Mouse (Mus musculus) intestine, embryonic 15.5 days (tissue): ENCODE data around the gene Scaf1. TPM values are rescaled to one million over a fixed set of nuclear protein-coding genes. Genes with fewer than 3 reads are reported as not detected.

ENCODE experiments used
- ATAC-seq: fragments of 200-750 bp; cut with Nextera tagmentation; 2 replicates; pipeline ENCODE4 v1.8.0; 2017; ENCODE audit warnings: moderate TSS enrichment, moderate library complexity
- H3K27ac ChIP-seq: fragments of 300-500 bp; sonication (generic); 2 replicates; pipeline ENCODE4 v1.5.1; 2015; ENCODE audit warnings: mild to moderate bottlenecking, inconsistent platforms
- H3K27me3 ChIP-seq: fragments of 300-500 bp; sonication (generic); replicated peaks from 2 replicates; pipeline ENCODE4 v1.6.1; 2015; ENCODE audit warnings: inconsistent platforms
- H3K36me3 ChIP-seq: fragments of 300-500 bp; sonication (generic); 2 replicates; pipeline ENCODE4 v1.6.1; 2015; ENCODE audit warnings: inconsistent platforms
- H3K4me1 ChIP-seq: fragments of 300-500 bp; sonication (generic); replicated peaks from 2 replicates; pipeline ENCODE4 v1.6.1; 2015; ENCODE audit warnings: inconsistent platforms
- H3K4me2 ChIP-seq: fragments of 300-500 bp; sonication (generic); replicated peaks from 2 replicates; pipeline ENCODE4 v1.6.1; 2015; ENCODE audit warnings: mild to moderate bottlenecking, inconsistent platforms
- H3K4me3 ChIP-seq: fragments of 300-500 bp; sonication (generic); replicated peaks from 2 replicates; pipeline ENCODE4 v1.5.1; 2015; ENCODE audit warnings: inconsistent platforms
- H3K9ac ChIP-seq: fragments of 300-500 bp; sonication (generic); 2 replicates; pipeline ENCODE4 v1.6.1; 2015; ENCODE audit warnings: inconsistent platforms
- H3K9me3 ChIP-seq: fragments of 300-500 bp; sonication (generic); 2 replicates; pipeline ENCODE4 v1.6.1; 2016; ENCODE audit warnings: inconsistent platforms
- WGBS: fragments of 180-500 bp; shearing (Covaris S2); methylation state at CpG from one replicate; pipeline ENCODE4 v1.1.7; 2015; 5-methylcytosine and 5-hydroxymethylcytosine counted together
- polyA plus RNA-seq: library from polyadenylated mRNA; unstranded; fragments of >200 nt; fragmentation: Nextera tagmentation; extraction: Ambion mirVana; gene quantifications from 2 replicates; pipeline ENCODE4 v1.2.1, GENCODE M21; 2015

The Scaf1 gene
- polyA plus RNA-seq, 1 experiment from 2014 or later = 32.0 TPM

DNA sequence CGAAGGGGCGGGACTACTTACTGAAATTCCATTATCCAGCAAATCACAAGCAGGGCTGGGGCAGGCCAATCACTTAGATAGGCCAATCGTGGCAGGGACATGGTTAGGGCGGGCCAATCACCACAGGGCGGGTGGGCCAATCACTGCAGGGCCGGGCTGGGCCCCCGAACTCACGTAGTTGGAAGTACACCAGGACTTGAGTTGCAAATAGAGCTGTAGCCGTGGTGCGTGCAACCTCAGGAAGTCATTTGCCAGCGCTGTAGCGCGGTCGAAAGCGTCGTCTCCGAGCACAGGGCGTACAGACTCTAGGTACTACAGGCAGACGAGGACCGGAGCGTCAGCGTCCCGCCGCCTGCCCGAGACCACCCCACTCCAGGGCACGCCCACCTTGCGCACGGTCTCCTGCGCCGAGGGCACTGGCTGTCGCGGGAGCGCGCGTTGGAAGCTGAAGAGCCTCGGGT, 45.9 kb downstream of the Scaf1 start:
- H3K27ac ChIP-seq = peak overlapping the region; percentile 92
- H3K4me2 ChIP-seq = peak overlapping the region; percentile 92
- H3K27me3 ChIP-seq = no peaks in the 10 kb centered on the region
- under 1% methylated on average over 36 of the region's 36 CpGs for WGBS
- peak overlapping the region; percentile 62 for H3K9ac ChIP-seq
- H3K36me3 ChIP-seq = 0 out of 2 replicates have a peak, but pooled peaks cover 7% of the 10 kb centered on the region
- H3K4me3 ChIP-seq = peak overlapping the region; percentile 59
- H3K4me1 ChIP-seq = peaks cover 24% of the 10 kb centered on the region
- peak; percentile 96 for ATAC-seq
- H3K9me3 ChIP-seq = no peaks in the 10 kb centered on the region

- no peak overlapping the region for H3K9ac ChIP-seq
- H3K4me3 ChIP-seq = no peak overlapping the region
- no peaks in the 10 kb centered on the region for H3K9me3 ChIP-seq
- no peak overlapping the region for H3K27ac ChIP-seq
- 0 out of 2 replicates have a peak, but pooled peaks cover 7% of the 10 kb centered on the region for H3K36me3 ChIP-seq
- H3K4me1 ChIP-seq = peaks cover 10% of the 10 kb centered on the region
- ATAC-seq = no peak
- no peaks in the 10 kb centered on the region for H3K27me3 ChIP-seq
- H3K4me2 ChIP-seq = 0 out of 2 replicates have a peak overlapping the region, but pooled peaks have one; percentile 14
- 68% methylated on average over 15 of the region's 15 CpGs for WGBS
Observed at GRCm38 (mm10) chr7:44966638-44967037, 49.5 kb downstream of the Scaf1 start.

DNA sequence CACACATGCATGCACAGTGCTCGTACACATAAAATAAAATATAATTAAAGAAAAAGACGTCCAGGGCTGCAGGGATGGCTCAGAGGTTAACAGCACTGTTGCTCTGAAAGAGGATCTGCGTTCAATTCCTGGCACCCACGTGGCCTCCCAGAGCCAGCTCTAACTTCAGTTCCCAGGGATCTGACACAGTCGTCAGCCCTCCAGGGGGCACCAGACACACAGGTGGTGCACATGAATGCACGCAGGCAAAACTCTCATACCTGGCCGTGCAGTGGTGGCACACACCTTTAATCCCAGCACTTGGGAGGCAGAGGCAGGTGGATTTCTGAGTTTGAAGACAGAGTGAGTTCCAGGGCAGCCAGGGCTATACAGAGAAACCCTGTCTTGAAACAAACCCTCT, 50.2 kb downstream of the Scaf1 start:
- ATAC-seq = no peak
- 0 out of 2 replicates have a peak, but pooled peaks cover 7% of the 10 kb centered on the region for H3K36me3 ChIP-seq
- H3K4me2 ChIP-seq = no peak overlapping the region
- no peak overlapping the region for H3K4me3 ChIP-seq
- H3K9ac ChIP-seq = no peak overlapping the region
- peaks cover 4% of the 10 kb centered on the region for H3K4me1 ChIP-seq
- no peak overlapping the region for H3K27ac ChIP-seq
- no peaks in the 10 kb centered on the region for H3K27me3 ChIP-seq
- 79% methylated on average over 7 of the region's 7 CpGs for WGBS
- no peaks in the 10 kb centered on the region for H3K9me3 ChIP-seq

- Histone ChIP-seq H3K9me3 (no peaks in the 10 kb centered on the region), H3K36me3 (0 out of 2 replicates have a peak, but pooled peaks cover 7% of the 10 kb centered on the region), H3K27me3 (no peaks in the 10 kb centered on the region), H3K27ac (no peak overlapping the region), H3K4me3 (no peak overlapping the region), H3K4me1 (0 out of 2 replicates have a peak, but pooled peaks cover 2% of the 10 kb centered on the region), H3K9ac (no peak overlapping the region), H3K4me2 (no peak overlapping the region)
- no peak for ATAC-seq
- WGBS = 94% methylated on average over 13 of the region's 13 CpGs
Observed at GRCm38 (mm10) chr7:44964990-44965389, 51.2 kb downstream of the Scaf1 start.

GRCm38 (mm10) chr7:44962831-44963230, 53.3 kb downstream of the Scaf1 start:
- 91% methylated on average over 5 of the region's 5 CpGs for WGBS

GRCm38 (mm10) chr7:44962337-44962736, 53.8 kb downstream of the Scaf1 start:
- WGBS = 54% methylated on average over 8 of the region's 8 CpGs
- peak; percentile 34; the same call in 1 of the 2 replicates for ATAC-seq

More at GRCm38 (mm10) chr7:44962831-44963230, 53.3 kb downstream of the Scaf1 start:
- Histone ChIP-seq H3K27ac (no peak overlapping the region), H3K27me3 (no peaks in the 10 kb centered on the region), H3K4me2 (no peak overlapping the region), H3K36me3 (0 out of 2 replicates have a peak, but pooled peaks cover 7% of the 10 kb centered on the region), H3K4me1 (0 out of 2 replicates have a peak, but pooled peaks cover 2% of the 10 kb centered on the region), H3K9me3 (no peaks in the 10 kb centered on the region), H3K4me3 (no peak overlapping the region), H3K9ac (no peak overlapping the region)
- no peak for ATAC-seq

DNA sequence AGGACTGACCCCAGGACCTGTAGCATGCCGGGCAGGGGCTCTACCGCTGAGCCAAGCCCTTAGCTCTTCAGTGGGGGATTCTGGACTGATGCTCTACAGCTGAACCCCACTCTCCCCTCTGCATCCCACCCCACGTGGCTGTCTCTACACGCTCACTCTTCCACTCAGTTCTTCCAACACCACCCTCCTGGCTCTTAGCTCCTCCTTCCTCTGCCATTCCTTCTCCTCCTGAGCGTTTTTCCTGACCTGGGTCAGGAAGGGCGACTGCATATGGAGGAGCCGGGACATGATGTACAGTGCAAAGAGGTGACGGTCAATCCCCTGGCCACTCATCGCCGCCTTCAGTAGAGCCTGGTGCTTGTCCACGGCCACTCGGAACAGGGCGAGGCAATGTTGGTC, 55.7 kb downstream of the Scaf1 start:
- H3K4me2 ChIP-seq = no peak overlapping the region
- no peaks in the 10 kb centered on the region for H3K9me3 ChIP-seq
- no peaks in the 10 kb centered on the region for H3K36me3 ChIP-seq
- no peaks in the 10 kb centered on the region for H3K4me1 ChIP-seq
- 90% methylated on average over 13 of the region's 13 CpGs for WGBS
- no peak overlapping the region for H3K9ac ChIP-seq
- ATAC-seq = no peak
- no peak overlapping the region for H3K4me3 ChIP-seq
- H3K27me3 ChIP-seq = no peaks in the 10 kb centered on the region
- no peak overlapping the region for H3K27ac ChIP-seq

More at GRCm38 (mm10) chr7:44962337-44962736, 53.8 kb downstream of the Scaf1 start:
- Histone ChIP-seq H3K36me3 (0 out of 2 replicates have a peak, but pooled peaks cover 7% of the 10 kb centered on the region), H3K9me3 (no peaks in the 10 kb centered on the region), H3K4me3 (no peak overlapping the region), H3K4me1 (no peaks in the 10 kb centered on the region), H3K27ac (no peak overlapping the region), H3K4me2 (no peak overlapping the region), H3K27me3 (no peaks in the 10 kb centered on the region), H3K9ac (no peak overlapping the region)

DNA sequence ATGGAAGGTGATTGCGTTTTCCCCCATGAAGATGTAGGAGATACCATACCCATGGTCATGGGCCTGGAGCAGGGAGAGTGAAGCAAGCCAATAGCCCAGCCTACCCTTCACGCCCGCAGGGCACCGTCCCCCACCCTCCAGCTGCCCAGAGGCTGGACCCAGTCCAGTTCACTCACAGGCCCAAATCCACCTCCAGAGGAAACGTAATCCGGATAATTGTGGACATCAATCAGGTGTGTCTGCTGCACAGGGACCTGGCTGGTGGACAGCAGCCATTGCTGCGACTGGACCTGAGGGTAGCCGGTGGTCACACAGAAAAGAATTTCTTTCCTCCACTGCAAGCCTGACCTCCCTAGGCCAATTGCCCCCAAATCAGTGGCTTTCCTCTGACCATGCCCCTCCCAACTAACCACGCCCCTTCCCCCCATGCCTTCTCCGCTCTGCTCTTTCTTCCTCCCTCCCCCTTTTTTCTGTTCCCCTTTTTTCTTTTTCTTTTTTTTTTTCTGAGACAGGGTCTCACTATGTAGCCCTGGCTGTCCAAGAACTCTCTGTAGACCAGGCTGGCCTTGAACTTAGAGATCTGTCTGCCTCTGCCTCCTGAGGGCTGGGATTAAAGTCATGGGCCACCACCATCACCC, 56.2 kb downstream of the Scaf1 start:
- no peak overlapping the region for H3K9ac ChIP-seq
- H3K36me3 ChIP-seq = no peaks in the 10 kb centered on the region
- H3K27me3 ChIP-seq = no peaks in the 10 kb centered on the region
- no peak overlapping the region for H3K4me2 ChIP-seq
- WGBS = 78% methylated on average over 10 of the region's 10 CpGs
- H3K9me3 ChIP-seq = no peaks in the 10 kb centered on the region
- H3K4me3 ChIP-seq = no peak overlapping the region
- no peak overlapping the region for H3K27ac ChIP-seq
- H3K4me1 ChIP-seq = no peaks in the 10 kb centered on the region
- ATAC-seq = no peak

GRCm38 (mm10) chr7:44959281-44959680, 56.9 kb downstream of the Scaf1 start:
- no peak overlapping the region for H3K4me3 ChIP-seq
- ATAC-seq = no peak
- no peaks in the 10 kb centered on the region for H3K4me1 ChIP-seq
- H3K9me3 ChIP-seq = no peaks in the 10 kb centered on the region
- H3K36me3 ChIP-seq = no peaks in the 10 kb centered on the region
- no peak overlapping the region for H3K4me2 ChIP-seq
- no peak overlapping the region for H3K27ac ChIP-seq
- 85% methylated on average over 8 of the region's 8 CpGs for WGBS
- H3K9ac ChIP-seq = no peak overlapping the region
- no peaks in the 10 kb centered on the region for H3K27me3 ChIP-seq

- Histone ChIP-seq H3K4me3 (no peak overlapping the region), H3K36me3 (no peaks in the 10 kb centered on the region), H3K27me3 (no peaks in the 10 kb centered on the region; the same call in 1 of the 2 replicates), H3K27ac (no peak overlapping the region), H3K9ac (no peak overlapping the region), H3K9me3 (no peaks in the 10 kb centered on the region), H3K4me2 (no peak overlapping the region), H3K4me1 (no peaks in the 10 kb centered on the region)
- no peak for ATAC-seq
- 53% methylated on average over 7 of the region's 7 CpGs for WGBS
Observed at GRCm38 (mm10) chr7:44958208-44958607, 58.0 kb downstream of the Scaf1 start.

GRCm38 (mm10) chr7:44957183-44957835, 58.9 kb downstream of the Scaf1 start:
- Histone ChIP-seq H3K4me1 (peaks cover 8% of the 10 kb centered on the region; the same call in 1 of the 2 replicates), H3K27me3 (no peaks in the 10 kb centered on the region; the same call in 1 of the 2 replicates), H3K4me2 (no peak overlapping the region), H3K4me3 (no peak overlapping the region), H3K36me3 (no peaks in the 10 kb centered on the region), H3K9me3 (no peaks in the 10 kb centered on the region), H3K27ac (no peak overlapping the region), H3K9ac (no peak overlapping the region)
- WGBS = 74% methylated on average over 20 of the region's 20 CpGs
- no peak for ATAC-seq

DNA sequence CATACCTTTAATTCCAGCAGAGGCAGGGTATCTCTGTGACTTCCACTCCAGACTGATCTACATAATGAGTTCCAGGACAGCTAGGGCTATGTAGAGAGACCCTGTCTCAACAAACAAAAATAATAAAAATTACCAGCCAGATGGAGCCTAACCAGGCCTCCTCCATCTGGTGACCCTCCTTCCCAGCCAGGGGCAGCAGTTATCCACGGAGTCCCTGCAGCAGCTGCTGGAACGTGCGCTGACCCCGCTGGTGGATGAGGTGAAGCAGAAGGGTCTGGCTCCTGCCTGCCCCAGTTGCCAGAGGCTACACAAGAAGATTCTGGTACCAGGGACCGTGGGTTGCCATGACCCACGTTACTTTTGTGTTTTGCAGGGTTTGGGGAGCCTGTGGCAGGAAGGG, 59.9 kb downstream of the Scaf1 start:
- Histone ChIP-seq H3K4me1 (peaks cover 13% of the 10 kb centered on the region; the same call in 1 of the 2 replicates), H3K9ac (no peak overlapping the region), H3K27me3 (peaks cover under 1% of the 10 kb centered on the region; the same call in 1 of the 2 replicates), H3K9me3 (no peaks in the 10 kb centered on the region), H3K4me2 (no peak overlapping the region), H3K27ac (no peak overlapping the region), H3K4me3 (no peak overlapping the region), H3K36me3 (no peaks in the 10 kb centered on the region)
- 57% methylated on average over 6 of the region's 6 CpGs for WGBS
- no peak for ATAC-seq
